Mouse (Mus musculus): ENCODE data around the gene Zfp3. TPM values are rescaled to one million over a fixed set of nuclear protein-coding genes. Genes with fewer than 3 reads are reported as not detected.

Gene Zfp3
- polyA plus RNA-seq (2014; fragmentation: Illumina TruSeq; extraction: RNeasy Lipid Tissue Mini Kit (QIAGEN cat#74804); ENCODE audit: low read depth, low replicate concordance): 1.7 TPM

DNA sequence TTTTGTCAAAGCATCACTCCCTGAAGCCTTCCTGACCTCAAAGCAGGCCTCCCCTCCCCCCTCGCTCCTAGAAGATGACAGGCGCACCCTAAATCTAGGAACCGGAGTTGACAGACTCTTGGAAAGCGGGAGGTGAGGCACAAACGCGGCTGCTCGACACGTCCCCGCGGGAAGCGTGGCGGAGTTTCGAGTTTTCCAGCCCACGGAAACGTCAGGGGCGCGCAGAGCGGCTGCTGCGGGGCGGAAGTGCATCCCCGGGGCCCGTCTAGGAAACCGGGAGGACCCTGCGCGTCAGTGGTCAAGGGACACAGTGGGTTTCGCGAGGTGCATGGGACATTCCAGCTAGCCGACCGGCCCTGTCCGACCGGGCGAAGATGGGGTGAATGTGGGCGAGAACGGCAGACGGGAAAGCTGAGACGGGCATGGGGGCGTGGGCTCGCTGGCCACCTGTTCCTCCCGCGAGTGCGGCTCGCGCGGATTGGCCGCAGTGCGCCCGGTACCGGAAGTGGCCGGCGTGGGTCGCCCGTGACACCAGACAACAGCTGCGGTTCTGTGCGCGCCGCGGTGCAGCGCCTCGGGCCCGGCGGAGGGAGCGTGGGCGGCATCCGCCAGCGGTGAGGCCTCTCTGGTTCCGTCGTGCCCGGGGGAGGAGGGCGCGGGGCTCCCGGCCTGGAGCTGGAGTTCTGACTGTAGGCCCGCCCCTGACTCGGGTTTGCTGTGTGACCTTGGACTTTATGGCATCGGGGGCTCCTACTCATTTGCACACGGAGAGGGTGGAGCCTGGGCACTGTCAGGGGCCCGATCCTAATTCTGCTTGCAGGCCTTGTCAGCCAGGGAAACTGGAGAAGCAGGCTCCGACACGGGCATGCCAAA lies at the start of gene Zfp3:
Gene Zfp3, plus strand, starts transcription at position 274 of the 873 bp plus-strand sequence.

DNA sequence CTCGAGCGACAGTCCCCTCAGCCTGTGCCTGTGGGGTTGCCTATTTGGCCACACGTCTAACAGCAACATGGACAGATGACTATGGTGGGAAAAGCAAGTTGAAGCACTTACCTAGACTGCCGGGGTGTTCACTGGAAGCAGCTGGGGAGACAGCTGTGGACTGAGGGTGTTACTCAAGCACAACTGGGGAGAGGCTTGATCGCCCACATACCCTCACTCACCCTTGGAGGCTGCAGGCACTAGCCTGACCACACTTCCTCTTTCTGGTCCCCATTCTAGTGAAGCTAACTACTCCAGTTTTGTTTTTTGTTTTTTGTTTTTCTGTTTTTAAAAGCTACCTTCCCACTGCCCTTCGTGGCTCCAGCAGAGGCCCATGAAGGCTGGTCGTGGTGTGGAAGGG lies 48.4 kb downstream of the Zfp3 start, which contains the start of gene Scimp:
Gene Scimp, minus strand, starts transcription at position 222 of the 400 bp plus-strand sequence.

Other genes starting within 250 kb of the Zfp3 start
- 0.93 TPM for gene Vmo1, start 249.6 kb upstream of the Zfp3 start, polyA plus RNA-seq (2014; fragmentation: Illumina TruSeq; extraction: RNeasy Lipid Tissue Mini Kit (QIAGEN cat#74804); ENCODE audit: low read depth, low replicate concordance)
- gene Gltpd2, start 245.0 kb upstream of the Zfp3 start, polyA plus RNA-seq (2014; fragmentation: Illumina TruSeq; extraction: RNeasy Lipid Tissue Mini Kit (QIAGEN cat#74804); ENCODE audit: low read depth, low replicate concordance): 3.8 TPM
- 26.5 TPM for gene Psmb6, start 238.8 kb upstream of the Zfp3 start, polyA plus RNA-seq (2014; fragmentation: Illumina TruSeq; extraction: RNeasy Lipid Tissue Mini Kit (QIAGEN cat#74804); ENCODE audit: low read depth, low replicate concordance)
- gene Gm40193, start 231.3 kb upstream of the Zfp3 start, polyA plus RNA-seq (2014; fragmentation: Illumina TruSeq; extraction: RNeasy Lipid Tissue Mini Kit (QIAGEN cat#74804); ENCODE audit: low read depth, low replicate concordance): not detected
- 1.1 TPM for gene Pld2, start 224.1 kb upstream of the Zfp3 start, polyA plus RNA-seq (2014; fragmentation: Illumina TruSeq; extraction: RNeasy Lipid Tissue Mini Kit (QIAGEN cat#74804); ENCODE audit: low read depth, low replicate concordance)
- 3.7 TPM for gene Mink1, start 201.3 kb upstream of the Zfp3 start, polyA plus RNA-seq (2014; fragmentation: Illumina TruSeq; extraction: RNeasy Lipid Tissue Mini Kit (QIAGEN cat#74804); ENCODE audit: low read depth, low replicate concordance)
- not detected for gene 4930544D05Rik, start 148.4 kb upstream of the Zfp3 start, polyA plus RNA-seq (2014; fragmentation: Illumina TruSeq; extraction: RNeasy Lipid Tissue Mini Kit (QIAGEN cat#74804); ENCODE audit: low read depth, low replicate concordance)
- not detected for gene Chrne, start 145.0 kb upstream of the Zfp3 start, polyA plus RNA-seq (2014; fragmentation: Illumina TruSeq; extraction: RNeasy Lipid Tissue Mini Kit (QIAGEN cat#74804); ENCODE audit: low read depth, low replicate concordance)
- gene Gp1ba, start 125.1 kb upstream of the Zfp3 start, polyA plus RNA-seq (2014; fragmentation: Illumina TruSeq; extraction: RNeasy Lipid Tissue Mini Kit (QIAGEN cat#74804); ENCODE audit: low read depth, low replicate concordance): not detected
- gene Rnf167, start 117.0 kb upstream of the Zfp3 start, polyA plus RNA-seq (2014; fragmentation: Illumina TruSeq; extraction: RNeasy Lipid Tissue Mini Kit (QIAGEN cat#74804); ENCODE audit: low read depth, low replicate concordance): 21.5 TPM
- 29.8 TPM for gene Slc25a11, start 116.7 kb upstream of the Zfp3 start, polyA plus RNA-seq (2014; fragmentation: Illumina TruSeq; extraction: RNeasy Lipid Tissue Mini Kit (QIAGEN cat#74804); ENCODE audit: low read depth, low replicate concordance)
- 88.5 TPM for gene Pfn1, start 109.6 kb upstream of the Zfp3 start, polyA plus RNA-seq (2014; fragmentation: Illumina TruSeq; extraction: RNeasy Lipid Tissue Mini Kit (QIAGEN cat#74804); ENCODE audit: low read depth, low replicate concordance)
- gene Eno3, start 107.0 kb upstream of the Zfp3 start, polyA plus RNA-seq (2014; fragmentation: Illumina TruSeq; extraction: RNeasy Lipid Tissue Mini Kit (QIAGEN cat#74804); ENCODE audit: low read depth, low replicate concordance): 0.37 TPM
- 18.3 TPM for gene Spag7, start 94.8 kb upstream of the Zfp3 start, polyA plus RNA-seq (2014; fragmentation: Illumina TruSeq; extraction: RNeasy Lipid Tissue Mini Kit (QIAGEN cat#74804); ENCODE audit: low read depth, low replicate concordance)
- 0.74 TPM for gene Camta2, start 76.1 kb upstream of the Zfp3 start, polyA plus RNA-seq (2014; fragmentation: Illumina TruSeq; extraction: RNeasy Lipid Tissue Mini Kit (QIAGEN cat#74804); ENCODE audit: low read depth, low replicate concordance)
- gene Inca1, start 64.1 kb upstream of the Zfp3 start, polyA plus RNA-seq (2014; fragmentation: Illumina TruSeq; extraction: RNeasy Lipid Tissue Mini Kit (QIAGEN cat#74804); ENCODE audit: low read depth, low replicate concordance): 21.2 TPM
- gene Kif1c, start 63.7 kb upstream of the Zfp3 start, polyA plus RNA-seq (2014; fragmentation: Illumina TruSeq; extraction: RNeasy Lipid Tissue Mini Kit (QIAGEN cat#74804); ENCODE audit: low read depth, low replicate concordance): 16.3 TPM
- 2.3 TPM for gene Scimp, start 48.4 kb downstream of the Zfp3 start, polyA plus RNA-seq (2014; fragmentation: Illumina TruSeq; extraction: RNeasy Lipid Tissue Mini Kit (QIAGEN cat#74804); ENCODE audit: low read depth, low replicate concordance)
- 50.6 TPM for gene Rabep1, start 80.6 kb downstream of the Zfp3 start, polyA plus RNA-seq (2014; fragmentation: Illumina TruSeq; extraction: RNeasy Lipid Tissue Mini Kit (QIAGEN cat#74804); ENCODE audit: low read depth, low replicate concordance)
- 61.7 TPM for gene Nup88, start 205.8 kb downstream of the Zfp3 start, polyA plus RNA-seq (2014; fragmentation: Illumina TruSeq; extraction: RNeasy Lipid Tissue Mini Kit (QIAGEN cat#74804); ENCODE audit: low read depth, low replicate concordance)
- 21.3 TPM for gene Rpain, start 206.0 kb downstream of the Zfp3 start, polyA plus RNA-seq (2014; fragmentation: Illumina TruSeq; extraction: RNeasy Lipid Tissue Mini Kit (QIAGEN cat#74804); ENCODE audit: low read depth, low replicate concordance)
- gene C1qbp, start 218.8 kb downstream of the Zfp3 start, polyA plus RNA-seq (2014; fragmentation: Illumina TruSeq; extraction: RNeasy Lipid Tissue Mini Kit (QIAGEN cat#74804); ENCODE audit: low read depth, low replicate concordance): 138 TPM
- 8.8 TPM for gene Dhx33, start 240.2 kb downstream of the Zfp3 start, polyA plus RNA-seq (2014; fragmentation: Illumina TruSeq; extraction: RNeasy Lipid Tissue Mini Kit (QIAGEN cat#74804); ENCODE audit: low read depth, low replicate concordance)

All from liver, adult 10 weeks (tissue).